Mouse (Mus musculus) T-helper 17 cell (primary cell): ENCODE measurements around the gene Atp13a5.

Experiments
- in situ Hi-C, 2 experiments: fragments of 300-600 bp; cut with MboI, MseI; formaldehyde crosslinking; loops; 1 replicate in 1 of 2; 2 replicates in 1 of 2; pipeline ENCODE4 v1.15.1; 2025; ENCODE audit warnings: high pct_unique_total_duplicates in 2 of 2

Atp13a5 gene

DNA sequence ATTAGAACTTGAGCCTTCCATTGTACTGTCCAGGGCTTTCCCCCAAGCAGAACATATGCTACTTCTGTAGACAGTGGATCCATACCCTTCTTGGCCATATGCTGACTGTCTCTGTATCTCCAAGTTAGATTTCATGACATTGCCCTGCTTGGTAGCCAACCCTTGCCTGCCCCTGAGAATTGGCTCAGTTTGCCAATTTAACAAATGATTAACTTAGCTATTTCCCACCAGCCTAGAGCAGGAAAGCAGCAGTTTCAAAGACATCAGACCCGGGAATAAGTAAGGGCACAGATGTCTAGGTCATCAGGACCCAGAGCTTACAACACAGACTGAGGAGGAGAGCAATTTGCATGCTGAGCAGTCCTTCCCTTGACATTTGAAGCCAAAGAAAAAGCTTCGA lies 173.0 kb downstream of the Atp13a5 start:
- in situ Hi-C loops: loop anchor here in 1 of 2 experiments (10.0 kb wide), 1 partner anchor 1471 kb away; no protein-coding TSS in a partner anchor

DNA sequence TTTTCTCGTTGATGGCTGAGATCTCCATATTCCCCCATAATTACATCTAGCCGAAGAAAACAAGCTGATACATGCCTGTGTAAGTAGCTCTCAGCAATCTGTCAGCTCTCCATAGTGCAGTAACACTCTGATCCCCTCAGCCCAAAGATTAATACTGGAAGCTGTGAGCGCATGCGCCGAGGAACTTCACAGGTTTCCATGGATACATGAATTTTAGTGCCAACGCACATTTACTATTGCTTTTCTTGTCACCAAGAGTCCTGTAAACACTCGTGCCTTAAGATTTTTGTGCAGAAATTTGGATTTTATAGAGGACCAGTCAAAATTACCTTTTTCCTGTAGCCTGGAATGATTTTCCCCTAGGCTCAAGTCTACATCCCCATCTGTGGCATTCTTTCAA lies 173.7 kb downstream of the Atp13a5 start:
- in situ Hi-C loops: loop anchor here in 1 of 2 experiments (10.0 kb wide), 1 partner anchor 1470 kb away; no protein-coding TSS in a partner anchor

DNA sequence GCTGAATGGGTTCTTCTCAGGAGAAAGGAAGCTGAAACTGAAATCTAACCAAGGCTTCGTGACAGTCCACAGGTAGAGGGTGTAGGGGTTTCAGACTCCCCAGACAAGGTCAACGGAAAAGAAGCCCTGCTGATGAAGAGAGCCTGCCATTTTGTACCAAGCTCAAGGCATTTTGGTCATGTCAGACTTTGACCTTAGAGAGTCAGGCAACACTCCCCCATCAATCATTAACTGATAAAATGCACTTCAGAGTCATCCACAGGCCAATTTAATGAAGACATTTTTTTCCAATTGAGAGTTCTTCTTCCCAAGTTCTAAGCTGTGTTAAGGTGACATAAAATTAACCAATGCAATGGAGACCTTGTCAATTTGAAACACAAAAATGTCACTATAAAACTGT lies 177.4 kb downstream of the Atp13a5 start:
- in situ Hi-C loops: loop anchor here in 1 of 2 experiments (10.0 kb wide), 1 partner anchor 1466 kb away; no protein-coding TSS in a partner anchor

DNA sequence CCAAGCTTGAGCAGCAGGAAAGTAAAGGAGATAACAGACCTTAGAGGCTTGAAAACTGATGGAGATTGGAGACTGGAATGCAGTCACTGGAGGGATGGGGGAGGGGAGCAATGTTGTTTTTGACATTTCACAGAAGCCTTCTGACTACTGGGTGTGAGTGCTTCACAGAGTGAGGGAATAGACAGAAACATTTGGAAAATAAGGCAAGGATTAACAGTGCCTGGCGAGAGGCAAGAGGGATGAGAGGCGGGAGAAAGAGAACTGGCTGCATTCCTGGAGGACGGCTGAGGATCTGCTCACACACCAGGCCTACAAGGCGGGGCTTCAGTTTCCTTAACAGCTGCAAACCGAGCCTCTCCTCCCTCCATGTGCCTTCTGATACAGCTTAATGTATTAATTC lies 180.1 kb downstream of the Atp13a5 start:
- in situ Hi-C loops: no loop called here

DNA sequence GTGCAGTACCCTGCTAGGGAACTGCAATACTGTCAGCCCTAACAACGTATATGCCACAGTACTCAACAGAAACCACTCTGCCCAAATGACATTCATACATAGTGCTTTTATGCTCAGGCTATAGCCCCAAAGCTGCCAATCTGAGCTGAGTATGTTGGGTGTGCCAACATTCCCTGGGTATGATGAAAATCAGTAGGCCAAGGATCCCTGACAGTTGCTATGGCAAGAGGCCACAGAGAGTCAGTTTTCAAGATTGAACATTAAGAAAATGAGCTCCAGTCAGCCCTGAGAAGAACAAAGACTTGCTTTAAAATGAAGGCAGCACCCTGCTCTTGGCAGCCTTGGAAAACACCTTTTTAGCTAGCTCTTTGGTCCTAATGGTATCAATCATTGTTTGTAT lies 183.4 kb downstream of the Atp13a5 start:
- in situ Hi-C loops: no loop called here

DNA sequence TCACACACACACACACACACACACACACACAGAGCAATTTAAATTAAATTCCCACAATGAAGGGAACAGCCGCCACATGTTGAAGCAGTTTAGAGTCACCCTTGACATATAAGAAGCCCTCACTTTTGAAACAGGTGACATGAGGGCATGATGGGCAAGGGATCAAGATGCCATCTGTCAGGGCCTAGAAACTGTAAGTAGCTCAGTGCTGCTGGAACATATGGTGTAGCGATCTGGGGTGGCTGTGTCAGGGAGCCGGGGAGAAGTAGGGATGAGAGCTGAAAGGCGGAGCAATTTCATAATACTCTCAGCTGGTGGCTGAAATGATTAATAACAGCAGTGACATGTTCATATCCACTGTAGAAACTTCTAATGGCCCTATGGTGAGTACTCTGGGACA lies 184.6 kb downstream of the Atp13a5 start:
- in situ Hi-C loops: loop anchor here in 1 of 2 experiments (5.0 kb wide), 1 partner anchor 47 kb away; no protein-coding TSS in a partner anchor

DNA sequence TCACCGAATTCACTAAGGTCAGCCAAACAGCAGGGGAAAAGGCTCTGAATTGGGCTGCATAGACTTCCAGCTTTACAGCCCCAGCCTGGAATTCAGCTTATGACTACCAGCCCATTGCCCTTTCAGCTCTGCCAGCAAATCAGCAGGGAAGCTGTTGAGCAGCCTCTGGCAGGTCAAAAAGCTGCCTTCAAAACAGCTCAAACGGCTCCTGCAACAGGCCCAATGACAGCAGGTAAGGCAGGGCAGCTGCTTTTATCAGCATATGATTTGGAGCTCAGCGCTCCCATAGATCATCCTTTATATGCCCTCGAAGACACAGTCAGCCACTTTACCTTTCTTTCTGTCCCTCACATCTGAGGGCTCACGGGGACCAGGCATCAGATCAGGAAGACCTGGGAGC lies 185.6 kb downstream of the Atp13a5 start:
- in situ Hi-C loops: loop anchor here in 1 of 2 experiments (5.0 kb wide), 1 partner anchor 46 kb away; no protein-coding TSS in a partner anchor
